Mouse (Mus musculus): ENCODE results near the gene Creb5.

DNA sequence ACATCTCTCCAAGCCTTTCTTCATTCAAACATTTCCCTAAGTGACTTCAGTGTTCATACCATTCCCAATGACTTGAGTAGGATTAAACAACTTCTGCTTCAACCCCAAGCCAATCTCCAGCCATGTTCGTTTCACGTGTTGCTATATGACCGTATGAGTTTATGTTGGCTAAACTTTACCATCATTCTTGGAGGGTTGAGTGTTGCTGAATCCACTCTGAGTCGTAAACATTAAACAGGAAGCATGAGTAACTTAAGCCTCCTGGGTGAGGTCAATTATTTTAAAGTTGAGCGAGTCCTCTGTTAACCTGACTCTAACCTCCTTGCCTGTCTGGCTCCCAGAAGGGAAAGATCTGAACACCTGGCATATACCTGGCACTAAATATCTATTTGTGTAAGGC lies 334.2 kb downstream of the Creb5 start:
- TF ChIP-seq CTCF (IDR thresholded peaks at IDR 0.05; ENCODE audit: low read depth): no peak
- TF ChIP-seq EP300 (IDR thresholded peaks at IDR 0.05; ENCODE audit: low read depth): no peak
